Mouse (Mus musculus) right cerebral cortex, adult 18-20 months (tissue): Measurements from ENCODE around the gene Iscu.
"Not testable (repeated sequence)": the region's sequence is repeated elsewhere in the genome, so short reads cannot be mapped to it uniquely, and the experiment has no call there.

Experiments
- DNase-seq: peaks from one replicate; pipeline ENCODE4 v3.0.0; 2022; ENCODE audit warnings: mixed read lengths

Iscu gene

GRCm38 (mm10) chr5:113790453-113791196, 18.1 kb downstream of the Iscu start:
- DNase-seq, result no peak

- DNase-seq, result no peak
These were observed 18.9 kb downstream of the Iscu start for GRCm38 (mm10) chr5:113791197-113792095.

- DNase-seq, result no peak
These were observed 24.0 kb downstream of the Iscu start for GRCm38 (mm10) chr5:113796401-113797148.

- no peak for DNase-seq
These were observed 24.8 kb downstream of the Iscu start for GRCm38 (mm10) chr5:113797149-113797882.

- no peak for DNase-seq
These were observed 26.0 kb downstream of the Iscu start for GRCm38 (mm10) chr5:113798525-113798924.

- no peak for DNase-seq
These were observed 27.1 kb downstream of the Iscu start for GRCm38 (mm10) chr5:113799691-113800090.

GRCm38 (mm10) chr5:113800280-113800679, 27.7 kb downstream of the Iscu start, which contains the start of gene Tmem119:
Gene Tmem119, minus strand, starts transcription at chr5:113800516.
- DNase-seq, result no peak

GRCm38 (mm10) chr5:113804395-113804966, 31.9 kb downstream of the Iscu start:
- no peak for DNase-seq

GRCm38 (mm10) chr5:113805301-113805700, 32.8 kb downstream of the Iscu start:
- DNase-seq, result no peak

GRCm38 (mm10) chr5:113806414-113806813, 33.9 kb downstream of the Iscu start:
- no peak for DNase-seq

GRCm38 (mm10) chr5:113807712-113808111, 35.2 kb downstream of the Iscu start:
- DNase-seq, result no peak

GRCm38 (mm10) chr5:113808177-113808576, 35.6 kb downstream of the Iscu start:
- DNase-seq, result no peak

- no peak for DNase-seq
These were observed 37.6 kb downstream of the Iscu start for GRCm38 (mm10) chr5:113810111-113810510.

GRCm38 (mm10) chr5:113811824-113812420, 39.4 kb downstream of the Iscu start:
- DNase-seq, result not testable (repeated sequence)

- DNase-seq, result no peak
These were observed 40.1 kb downstream of the Iscu start for GRCm38 (mm10) chr5:113812638-113813037.

GRCm38 (mm10) chr5:113813608-113814007, 41.1 kb downstream of the Iscu start:
- no peak for DNase-seq

GRCm38 (mm10) chr5:113814111-113815040, 41.8 kb downstream of the Iscu start:
- no peak for DNase-seq

- no peak for DNase-seq
These were observed 42.5 kb downstream of the Iscu start for GRCm38 (mm10) chr5:113815041-113815389.

- DNase-seq, result peak; percentile 52
These were observed 43.1 kb downstream of the Iscu start for GRCm38 (mm10) chr5:113815638-113816152.

- no peak for DNase-seq
These were observed 46.0 kb downstream of the Iscu start for GRCm38 (mm10) chr5:113818572-113818971.
